Mouse (Mus musculus): Measurements from ENCODE around the gene Pradc1. TPM values are rescaled to one million over a fixed set of nuclear protein-coding genes. Genes with fewer than 3 reads are reported as not detected.
"Not testable (repeated sequence)": the region's sequence is repeated elsewhere in the genome, so short reads cannot be mapped to it uniquely, and the experiment has no call there.

The Pradc1 gene
- polyA plus RNA-seq, 1 experiment from 2014 or later, result 40.8 TPM

- 30% methylated on average over 14 of the region's 14 CpGs for WGBS (ENCODE audit: insufficient replicate concordance)
- ATAC-seq, result no peak
- H3K4me2 ChIP-seq, result no peak overlapping the region
- H3K4me3 ChIP-seq, result no peak overlapping the region
- no peaks in the 10 kb centered on the region for H3K9me3 ChIP-seq (replicated peaks)
- no peaks in the 10 kb centered on the region for H3K36me3 ChIP-seq
- H3K27me3 ChIP-seq (replicated peaks), result peaks cover 90% of the 10 kb centered on the region
- H3K27ac ChIP-seq, result no peak overlapping the region
- no peak overlapping the region for H3K9ac ChIP-seq
- no peaks in the 10 kb centered on the region for H3K4me1 ChIP-seq
Observed at GRCm38 (mm10) chr6:85478416-85478815, 26.6 kb upstream of the Pradc1 start.

GRCm38 (mm10) chr6:85477366-85477917 lies 25.7 kb upstream of the Pradc1 start:
- WGBS (ENCODE audit: insufficient replicate concordance), result 37% methylated on average over 10 of the region's 10 CpGs
- H3K27me3 ChIP-seq (replicated peaks), result peaks cover 90% of the 10 kb centered on the region
- no peak overlapping the region for H3K27ac ChIP-seq
- peak; percentile 44 for ATAC-seq
- no peak overlapping the region for H3K4me2 ChIP-seq
- H3K9me3 ChIP-seq (replicated peaks), result no peaks in the 10 kb centered on the region
- H3K36me3 ChIP-seq, result no peaks in the 10 kb centered on the region
- H3K4me3 ChIP-seq, result no peak overlapping the region
- H3K4me1 ChIP-seq, result no peaks in the 10 kb centered on the region
- no peak overlapping the region for H3K9ac ChIP-seq

GRCm38 (mm10) chr6:85475581-85475980 lies 23.8 kb upstream of the Pradc1 start:
- Histone ChIP-seq H3K36me3 (no peaks in the 10 kb centered on the region), H3K27me3 (replicated peaks) (peaks cover 78% of the 10 kb centered on the region), H3K4me1 (no peaks in the 10 kb centered on the region), H3K27ac (no peak overlapping the region), H3K4me2 (no peak overlapping the region), H3K4me3 (no peak overlapping the region), H3K9ac (no peak overlapping the region), H3K9me3 (replicated peaks) (no peaks in the 10 kb centered on the region)
- ATAC-seq, result no peak
- 53% methylated on average over 3 of the region's 3 CpGs for WGBS (ENCODE audit: insufficient replicate concordance)

GRCm38 (mm10) chr6:85472542-85472941 lies 20.8 kb upstream of the Pradc1 start:
- peaks cover 48% of the 10 kb centered on the region for H3K27me3 ChIP-seq (replicated peaks)
- WGBS (ENCODE audit: insufficient replicate concordance), result 48% methylated on average over 5 of the region's 5 CpGs
- peaks cover 24% of the 10 kb centered on the region for H3K36me3 ChIP-seq
- no peak overlapping the region for H3K4me2 ChIP-seq
- no peak overlapping the region for H3K4me3 ChIP-seq
- H3K4me1 ChIP-seq, result no peaks in the 10 kb centered on the region
- ATAC-seq, result no peak
- H3K27ac ChIP-seq, result no peak overlapping the region
- H3K9me3 ChIP-seq (replicated peaks), result no peaks in the 10 kb centered on the region
- no peak overlapping the region for H3K9ac ChIP-seq

GRCm38 (mm10) chr6:85471962-85472361 lies 20.2 kb upstream of the Pradc1 start:
- no peak for ATAC-seq
- Histone ChIP-seq H3K27me3 (replicated peaks) (peaks cover 43% of the 10 kb centered on the region), H3K9me3 (replicated peaks) (no peaks in the 10 kb centered on the region), H3K27ac (no peak overlapping the region), H3K36me3 (peaks cover 29% of the 10 kb centered on the region), H3K4me2 (no peak overlapping the region), H3K4me3 (no peak overlapping the region), H3K4me1 (no peaks in the 10 kb centered on the region), H3K9ac (no peak overlapping the region)
- 51% methylated on average over 8 of the region's 8 CpGs for WGBS (ENCODE audit: insufficient replicate concordance)

GRCm38 (mm10) chr6:85469660-85470430 lies 18.1 kb upstream of the Pradc1 start:
- Histone ChIP-seq H3K36me3 (peaks cover 50% of the 10 kb centered on the region), H3K27me3 (replicated peaks) (peaks cover 30% of the 10 kb centered on the region), H3K9me3 (replicated peaks) (no peaks in the 10 kb centered on the region), H3K4me3 (no peak overlapping the region), H3K9ac (no peak overlapping the region), H3K27ac (no peak overlapping the region), H3K4me2 (no peak overlapping the region), H3K4me1 (no peaks in the 10 kb centered on the region)
- WGBS (ENCODE audit: insufficient replicate concordance), result 70% methylated on average over 5 of the region's 5 CpGs
- ATAC-seq, result peak; percentile 22; the same call in 1 of the 2 replicates

GRCm38 (mm10) chr6:85465381-85465780 lies 13.6 kb upstream of the Pradc1 start:
- no peak overlapping the region for H3K9ac ChIP-seq

GRCm38 (mm10) chr6:85459621-85460020 lies 7.9 kb upstream of the Pradc1 start:
- Histone ChIP-seq H3K9me3 (replicated peaks) (no peaks in the 10 kb centered on the region), H3K36me3 (peaks cover 88% of the 10 kb centered on the region), H3K4me3 (no peak overlapping the region), H3K9ac (no peak overlapping the region), H3K4me1 (peaks cover 34% of the 10 kb centered on the region), H3K27me3 (replicated peaks) (no peaks in the 10 kb centered on the region), H3K27ac (no peak overlapping the region), H3K4me2 (no peak overlapping the region)
- WGBS (ENCODE audit: insufficient replicate concordance), result 80% methylated on average over 2 of the region's 2 CpGs
- ATAC-seq, result no peak

More at GRCm38 (mm10) chr6:85465381-85465780, 13.6 kb upstream of the Pradc1 start:
- Histone ChIP-seq H3K9me3 (replicated peaks) (no peaks in the 10 kb centered on the region), H3K4me2 (no peak overlapping the region), H3K4me1 (no peaks in the 10 kb centered on the region), H3K4me3 (no peak overlapping the region), H3K36me3 (peaks cover 95% of the 10 kb centered on the region), H3K27ac (no peak overlapping the region), H3K27me3 (replicated peaks) (no peaks in the 10 kb centered on the region)
- no peak for ATAC-seq

GRCm38 (mm10) chr6:85452816-85453215 lies 1.0 kb upstream of the Pradc1 start:
- peaks cover 36% of the 10 kb centered on the region for H3K36me3 ChIP-seq
- peak overlapping the region; percentile 95 for H3K27ac ChIP-seq
- no peaks in the 10 kb centered on the region for H3K27me3 ChIP-seq (replicated peaks)
- 3% methylated on average over 7 of the region's 7 CpGs for WGBS (ENCODE audit: insufficient replicate concordance)
- no peak for ATAC-seq
- H3K4me2 ChIP-seq, result peak overlapping the region; percentile 96
- H3K9ac ChIP-seq, result peak overlapping the region; percentile 89
- H3K4me1 ChIP-seq, result peaks cover 66% of the 10 kb centered on the region
- peak overlapping the region; percentile 85 for H3K4me3 ChIP-seq
- no peaks in the 10 kb centered on the region for H3K9me3 ChIP-seq (replicated peaks)

- Histone ChIP-seq H3K9me3 (replicated peaks) (no peaks in the 10 kb centered on the region), H3K4me1 (peaks cover 61% of the 10 kb centered on the region), H3K27me3 (replicated peaks) (no peaks in the 10 kb centered on the region), H3K9ac (peak overlapping the region; percentile 89), H3K4me2 (peak overlapping the region; percentile 96), H3K4me3 (peak overlapping the region; percentile 85), H3K36me3 (peaks cover 36% of the 10 kb centered on the region), H3K27ac (peak overlapping the region; percentile 95)
- no peak for ATAC-seq
- WGBS (ENCODE audit: insufficient replicate concordance), result 0% methylated on average over 15 of the region's 15 CpGs
Observed at GRCm38 (mm10) chr6:85452411-85452665, 568 bp upstream of the Pradc1 start.

GRCm38 (mm10) chr6:85450697-85451663 lies 790 bp downstream of the Pradc1 start, which contains the start of gene Cct7:
Gene Cct7, plus strand, starts transcription at chr6:85451514.
- H3K4me2 ChIP-seq, result peak within 1 kb of the TSS; percentile 96
- H3K27me3 ChIP-seq (replicated peaks), result no peaks in the 10 kb centered on the region
- H3K9ac ChIP-seq, result peak within 1 kb of the TSS; percentile 89
- peak; percentile 93 for ATAC-seq
- peaks cover 47% of the 10 kb centered on the region for H3K4me1 ChIP-seq
- no peaks in the 10 kb centered on the region for H3K9me3 ChIP-seq (replicated peaks)
- under 1% methylated on average over 83 of the region's 96 CpGs for WGBS (ENCODE audit: insufficient replicate concordance)
- peak within 1 kb of the TSS; percentile 95 for H3K27ac ChIP-seq
- H3K36me3 ChIP-seq, result peaks cover 38% of the 10 kb centered on the region
- H3K4me3 ChIP-seq, result peak within 1 kb of the TSS; percentile 85

- Histone ChIP-seq H3K4me1 (peaks cover 40% of the 10 kb centered on the region), H3K9ac (peak overlapping the region; percentile 86), H3K36me3 (peaks cover 44% of the 10 kb centered on the region), H3K4me2 (peak overlapping the region; percentile 96), H3K4me3 (peak overlapping the region; percentile 85), H3K27ac (peak overlapping the region; percentile 81; the same call in 1 of the 2 replicates)
- H3K9me3 ChIP-seq (replicated peaks); ATAC-seq; H3K27me3 ChIP-seq (replicated peaks): not testable (repeated sequence)
- WGBS (ENCODE audit: insufficient replicate concordance), result 48% methylated on average over 1 of the region's 1 CpGs
Observed at GRCm38 (mm10) chr6:85450140-85450539, 1.6 kb downstream of the Pradc1 start.

All from liver, embryonic 12.5 days (tissue).